19 mouse cellular contexts compared by ENCODE assay signal in genomic region chr13:91456041-91456440, GRCm38 (mm10).
"Had no signal": no experiment of that assay in that cellular context is flagged by ENCODE, and none has a peak within 500 bp of the region (broad histone marks: within the 10 kb centered on the region; RNA-seq: fewer than 3 reads in every experiment).

No protein-coding gene starts in this region.

- H3K4me2 ChIP-seq: lung, embryonic 14.5 days; midbrain, embryonic 12.5 days; neural tube, embryonic 13.5 days; neural tube, embryonic 15.5 days had no signal

- H3K9me3 ChIP-seq: midbrain, embryonic 10.5 days; midbrain, embryonic 12.5 days; neural tube, embryonic 13.5 days; neural tube, embryonic 15.5 days had no signal

- DNase-seq: lung, adult 18-20 months; lung, embryonic 14.5 days; lung, postnatal 10 days; lung, postnatal 4 days; midbrain, embryonic 14.5 days; retina, postnatal 1 day; right cerebral cortex, adult 18-20 months; right cerebral cortex, postnatal 25 days; right cerebral cortex, postnatal 4 days; spleen, adult 18-20 months; thymus, adult 18-20 months; thymus, postnatal 14 days; thymus, postnatal 36 days had no signal

- H3K36me3 ChIP-seq: midbrain, embryonic 10.5 days; midbrain, embryonic 12.5 days; neural tube, embryonic 13.5 days; neural tube, embryonic 15.5 days had no signal

- H3K4me3 ChIP-seq: midbrain, embryonic 10.5 days; midbrain, embryonic 12.5 days; myocyte; neural tube, embryonic 13.5 days; neural tube, embryonic 15.5 days had no signal

- H3K27ac ChIP-seq: midbrain, embryonic 10.5 days; midbrain, embryonic 12.5 days; neural tube, embryonic 13.5 days; neural tube, embryonic 15.5 days had no signal

- ATAC-seq: midbrain, embryonic 16.5 days had no signal

- H3K9ac ChIP-seq: lung, embryonic 14.5 days; midbrain, embryonic 12.5 days; neural tube, embryonic 13.5 days; neural tube, embryonic 15.5 days had no signal

- H3K27me3 ChIP-seq: midbrain, embryonic 12.5 days; neural tube, embryonic 13.5 days; neural tube, embryonic 15.5 days had no signal
